9 mouse cellular contexts compared by ENCODE assay signal in genomic region chr1:171849454-171849853, GRCm38 (mm10). TPM values are rescaled to one million over a fixed set of nuclear protein-coding genes. Genes with fewer than 3 reads are reported as not detected.
DNase-seq lines count a peak whose midpoint lies in the region.
"Had no signal": no experiment of that assay in that cellular context is flagged by ENCODE, and none has a peak within 500 bp of the region (broad histone marks: within the 10 kb centered on the region; RNA-seq: fewer than 3 reads in every experiment).

No protein-coding gene starts in this region.

- intact Hi-C loops in heart, postnatal 25 days (cut with DNase I) = no loop called here

- peak; percentile 96 for DNase-seq in heart, adult 11 months
- no peak for DNase-seq in heart, postnatal 4 days
- DNase-seq in 416B (ENCODE audit: low read depth) = peak; percentile 89
- peak; percentile 8 for DNase-seq in heart, postnatal 25 days (ENCODE audit: low spot score)
- DNase-seq in lung, postnatal 36 days = peak; percentile 74
- DNase-seq in gastrocnemius, postnatal 10 days = no peak
- DNase-seq in cerebellum, postnatal 4 days (ENCODE audit: low spot score in 2 of 2) = no peak
- no peak for DNase-seq in cerebellum, adult 11-12 months
- DNase-seq: cerebellum, adult 8-10 months had no signal

RNA-seq across cellular contexts. Expression of gene Cd84, which starts 10.0 kb away (rescaled TPM):
- 1 to 10 TPM; 1.6 to 2.3 TPM for total RNA-seq in heart, postnatal 4 days (2021)
- 1 to 10 TPM; 1.5 to 2.4 TPM for total RNA-seq in heart, postnatal 25 days (2021)
- 1 to 10 TPM; 2.1 to 5.0 TPM for total RNA-seq in gastrocnemius, postnatal 10 days (2021)

RNA-seq across cellular contexts. Expression of gene Gm10521, which starts 46.0 kb away (rescaled TPM):
- under 1 TPM in 1 of 2 experiments, not detected in 1; 0.16 TPM for total RNA-seq in heart, postnatal 4 days (2021)
- under 1 TPM; 0.08 to 0.16 TPM for total RNA-seq in heart, postnatal 25 days (2021)
- under 1 TPM in 1 of 2 experiments, not detected in 1; 0.20 TPM for total RNA-seq in gastrocnemius, postnatal 10 days (2021)

Comparison
In these comparisons a context has a peak if more than half of its experiments do, and no peak if none do; other contexts are left out.
1. DNase-seq: peak in heart, adult 11 months (single experiment), 416B (single experiment), heart, postnatal 25 days (single experiment) and lung, postnatal 36 days (single experiment); none in heart, postnatal 4 days (single experiment), gastrocnemius, postnatal 10 days (single experiment), cerebellum, postnatal 4 days (0 of 2) and cerebellum, adult 11-12 months (single experiment).